In genomic region chr4:96797583-96797982, GRCm38 (mm10) we compare ENCODE assay signal across 12 mouse cellular contexts. TPM values are rescaled to one million over a fixed set of nuclear protein-coding genes. Genes with fewer than 3 reads are reported as not detected.
A peak's percentile ranks its signal among the peaks of the same experiment; 100 is the strongest.
DNase-seq lines count a peak whose midpoint lies in the region; ATAC-seq and TF ChIP-seq lines count a peak whose summit lies in the region.
"Had no signal": no experiment of that assay in that cellular context is flagged by ENCODE, and none has a peak within 500 bp of the region (broad histone marks: within the 10 kb centered on the region; RNA-seq: fewer than 3 reads in every experiment).

No protein-coding gene starts in this region.

- no peak overlapping the region for H3K9ac ChIP-seq in hindbrain, embryonic 11.5 days (ENCODE audit: low read depth, low read length)
- H3K9ac ChIP-seq in forebrain, postnatal 0 days, result no peak overlapping the region
- H3K9ac ChIP-seq in midbrain, embryonic 14.5 days (replicated peaks; ENCODE audit: low read length), result no peak overlapping the region
- no peak overlapping the region for H3K9ac ChIP-seq in liver, postnatal 0 days (replicated peaks)
- H3K9ac ChIP-seq: liver, embryonic 15.5 days had no signal

- TF ChIP-seq POLR2A in brain, embryonic 14.5 days (IDR thresholded peaks at IDR 0.05; ENCODE audit: borderline replicate concordance, extremely low read depth, insufficient read depth, insufficient read length, poor library complexity, severe bottlenecking), result no peak

- WGBS in hindbrain, embryonic 11.5 days, result 70% methylated on average over 1 of the region's 1 CpGs
- 69% methylated on average over 1 of the region's 1 CpGs for WGBS in hindbrain, embryonic 10.5 days
- 19% methylated on average over 1 of the region's 1 CpGs for WGBS in forebrain, postnatal 0 days
- WGBS in midbrain, embryonic 14.5 days, result 41% methylated on average over 1 of the region's 1 CpGs
- WGBS in liver, postnatal 0 days (ENCODE audit: insufficient replicate concordance), result 83% methylated on average over 1 of the region's 1 CpGs

- no peak overlapping the region for H3K4me2 ChIP-seq in hindbrain, embryonic 11.5 days (replicated peaks; ENCODE audit: low read depth, low read length)
- no peak overlapping the region for H3K4me2 ChIP-seq in forebrain, postnatal 0 days (ENCODE audit: low read depth)
- no peak overlapping the region for H3K4me2 ChIP-seq in midbrain, embryonic 14.5 days (ENCODE audit: low read length)
- H3K4me2 ChIP-seq in liver, postnatal 0 days (ENCODE audit: low read depth, low read length), result no peak overlapping the region
- H3K4me2 ChIP-seq: liver, embryonic 15.5 days had no signal

- H3K27ac ChIP-seq in hindbrain, embryonic 11.5 days (ENCODE audit: low read depth, low read length), result no peak overlapping the region
- H3K27ac ChIP-seq in hindbrain, embryonic 10.5 days, result no peak overlapping the region
- H3K27ac ChIP-seq in forebrain, postnatal 0 days (ENCODE audit: low read depth, low read length), result no peak overlapping the region
- no peak overlapping the region for H3K27ac ChIP-seq in midbrain, embryonic 14.5 days (replicated peaks; ENCODE audit: low read depth, low read length)
- no peak overlapping the region for H3K27ac ChIP-seq in liver, postnatal 0 days (ENCODE audit: low read depth)
- H3K27ac ChIP-seq: liver, embryonic 15.5 days had no signal

- H3K4me1 ChIP-seq in hindbrain, embryonic 11.5 days (replicated peaks; ENCODE audit: control insufficient read depth, insufficient read depth, low read length), result no peaks in the 10 kb centered on the region
- no peaks in the 10 kb centered on the region for H3K4me1 ChIP-seq in hindbrain, embryonic 10.5 days (replicated peaks)
- H3K4me1 ChIP-seq in forebrain, postnatal 0 days (ENCODE audit: insufficient read depth), result no peaks in the 10 kb centered on the region
- H3K4me1 ChIP-seq in midbrain, embryonic 14.5 days (ENCODE audit: control insufficient read depth, insufficient read depth, low read length), result no peaks in the 10 kb centered on the region
- H3K4me1 ChIP-seq in liver, postnatal 0 days (ENCODE audit: insufficient read depth), result no peaks in the 10 kb centered on the region
- H3K4me1 ChIP-seq: liver, embryonic 15.5 days had no signal

- DNase-seq in hindbrain, embryonic 11.5 days (ENCODE audit: low spot score), result peak; percentile 5
- no peak for DNase-seq in hindbrain, embryonic 10.5 days (ENCODE audit: low spot score)
- DNase-seq in brain, embryonic 14.5 days (ENCODE audit: low read depth), result peak; percentile 91
- peak; percentile 69 for DNase-seq in forebrain, postnatal 0 days
- peak; percentile 72 for DNase-seq in midbrain, embryonic 14.5 days
- DNase-seq in testis, postnatal 14 days (ENCODE audit: low spot score), result no peak
- no peak for DNase-seq in liver, postnatal 0 days
- DNase-seq: gastrocnemius, postnatal 14 days; kidney, adult 8-10 months; thymus, adult 18-20 months had no signal

- no peaks in the 10 kb centered on the region for H3K36me3 ChIP-seq in hindbrain, embryonic 11.5 days (ENCODE audit: control insufficient read depth, insufficient read depth, low read length)
- H3K36me3 ChIP-seq in hindbrain, embryonic 10.5 days, result no peaks in the 10 kb centered on the region
- H3K36me3 ChIP-seq in forebrain, postnatal 0 days (ENCODE audit: insufficient read depth), result no peaks in the 10 kb centered on the region
- H3K36me3 ChIP-seq in midbrain, embryonic 14.5 days (ENCODE audit: control insufficient read depth, insufficient read depth, low read length), result no peaks in the 10 kb centered on the region
- no peaks in the 10 kb centered on the region for H3K36me3 ChIP-seq in liver, postnatal 0 days (replicated peaks; ENCODE audit: insufficient read depth, low read length)
- H3K36me3 ChIP-seq: liver, embryonic 15.5 days had no signal

- ATAC-seq in hindbrain, embryonic 11.5 days (ENCODE audit: low FRiP score), result peak; percentile 39
- peak; percentile 86 for ATAC-seq in forebrain, postnatal 0 days
- ATAC-seq in midbrain, embryonic 14.5 days (ENCODE audit: low FRiP score, low TSS enrichment), result peak; percentile 69; the same call in 1 of the 2 replicates
- no peak for ATAC-seq in erythroid progenitor cell, adult 5-6 weeks (replicated peaks; ENCODE audit: low FRiP score, poor library complexity, severe bottlenecking)
- ATAC-seq in liver, postnatal 0 days, result no peak

- no peak for TF ChIP-seq EP300 in liver, postnatal 0 days (IDR thresholded peaks at IDR 0.05; ENCODE audit: low read depth)

- no peaks in the 10 kb centered on the region for H3K27me3 ChIP-seq in hindbrain, embryonic 11.5 days (ENCODE audit: control insufficient read depth, insufficient read depth, low read length)
- H3K27me3 ChIP-seq in hindbrain, embryonic 10.5 days (ENCODE audit: insufficient read depth, poor library complexity, severe bottlenecking), result no peaks in the 10 kb centered on the region
- no peaks in the 10 kb centered on the region for H3K27me3 ChIP-seq in forebrain, postnatal 0 days (ENCODE audit: insufficient read depth, low read length)
- H3K27me3 ChIP-seq in midbrain, embryonic 14.5 days (ENCODE audit: control insufficient read depth, insufficient read depth, low read length), result no peaks in the 10 kb centered on the region
- H3K27me3 ChIP-seq in liver, postnatal 0 days (ENCODE audit: insufficient read depth, low read length), result no peaks in the 10 kb centered on the region
- H3K27me3 ChIP-seq: liver, embryonic 15.5 days had no signal

- no peak overlapping the region for H3K4me3 ChIP-seq in hindbrain, embryonic 11.5 days (ENCODE audit: low read depth, low read length)
- H3K4me3 ChIP-seq in hindbrain, embryonic 10.5 days, result no peak overlapping the region
- H3K4me3 ChIP-seq in forebrain, postnatal 0 days (ENCODE audit: low read depth, low read length), result no peak overlapping the region
- no peak overlapping the region for H3K4me3 ChIP-seq in midbrain, embryonic 14.5 days (replicated peaks; ENCODE audit: low read depth, low read length)
- no peak overlapping the region for H3K4me3 ChIP-seq in liver, postnatal 0 days (ENCODE audit: low read depth, low read length)
- H3K4me3 ChIP-seq: liver, embryonic 15.5 days had no signal

- TF ChIP-seq CTCF in brain, embryonic 14.5 days (IDR thresholded peaks at IDR 0.05; ENCODE audit: borderline replicate concordance, extremely low read depth, insufficient read depth, insufficient read length), result no peak
- no peak for TF ChIP-seq CTCF in forebrain, postnatal 0 days (IDR thresholded peaks at IDR 0.05; ENCODE audit: low read depth)
- no peak for TF ChIP-seq CTCF in liver, postnatal 0 days (IDR thresholded peaks at IDR 0.05; ENCODE audit: low read depth)

- H3K9me3 ChIP-seq in hindbrain, embryonic 11.5 days (ENCODE audit: control insufficient read depth, low read length), result no peaks in the 10 kb centered on the region
- no peaks in the 10 kb centered on the region for H3K9me3 ChIP-seq in hindbrain, embryonic 10.5 days
- H3K9me3 ChIP-seq in forebrain, postnatal 0 days (ENCODE audit: low read length), result no peaks in the 10 kb centered on the region
- H3K9me3 ChIP-seq in midbrain, embryonic 14.5 days (ENCODE audit: control insufficient read depth, low read length), result no peaks in the 10 kb centered on the region
- no peaks in the 10 kb centered on the region for H3K9me3 ChIP-seq in liver, postnatal 0 days (ENCODE audit: low read length)
- H3K9me3 ChIP-seq: liver, embryonic 15.5 days had no signal

RNA-seq across cellular contexts. Expression of gene Gm12695, which starts 12.6 kb away (rescaled TPM):
- 0.07 and 0.17 TPM in 2 replicates for polyA plus RNA-seq in hindbrain, embryonic 11.5 days (2014; fragmentation: Nextera tagmentation; extraction: Ambion mirVana)
- not detected in 2 replicates for polyA plus RNA-seq in hindbrain, embryonic 10.5 days (2016; fragmentation: Nextera tagmentation; extraction: Ambion mirVana)
- not detected in 2 replicates for polyA plus RNA-seq in brain, embryonic 14.5 days (2012; rRNA removed)
- total RNA-seq in forebrain, postnatal 0 days (2014; rRNA removed), result not detected in 2 replicates
- 0.07 TPM in 1 of 2 replicates, not detected in the other for polyA plus RNA-seq in forebrain, postnatal 0 days (2015; fragmentation: Nextera tagmentation; extraction: Ambion mirVana)
- not detected in 2 replicates for polyA plus RNA-seq in midbrain, embryonic 14.5 days (2014; fragmentation: Nextera tagmentation; extraction: Ambion mirVana)
- total RNA-seq in erythroid progenitor cell, adult 5-6 weeks (2015; ENCODE audit: low replicate concordance), result not detected in 2 replicates
- total RNA-seq in erythroid progenitor cell, adult 5-6 weeks (2017; ENCODE audit: low replicate concordance), result not detected in 2 replicates
- polyA plus RNA-seq in liver, postnatal 0 days (2015; fragmentation: Nextera tagmentation; extraction: Ambion mirVana), result not detected in 2 replicates
- total RNA-seq: gastrocnemius, postnatal 14 days had no signal
- polyA plus RNA-seq: liver, embryonic 15.5 days had no signal

Comparison
In these comparisons a context has a peak if more than half of its experiments do, and no peak if none do; other contexts are left out.
1. DNase-seq: peak in hindbrain, embryonic 11.5 days (single experiment), brain, embryonic 14.5 days (single experiment), forebrain, postnatal 0 days (single experiment) and midbrain, embryonic 14.5 days (single experiment); none in hindbrain, embryonic 10.5 days (single experiment), testis, postnatal 14 days (single experiment) and liver, postnatal 0 days (single experiment).
2. ATAC-seq: peak in hindbrain, embryonic 11.5 days (single experiment), forebrain, postnatal 0 days (single experiment) and midbrain, embryonic 14.5 days (single experiment); none in erythroid progenitor cell, adult 5-6 weeks (single experiment) and liver, postnatal 0 days (single experiment).